Mouse (Mus musculus): Measurements from ENCODE around the gene Tgfa. TPM values are rescaled to one million over a fixed set of nuclear protein-coding genes. Genes with fewer than 3 reads are reported as not detected.

The Tgfa gene
- polyA plus RNA-seq, 2 experiments, result 2.7 to 3.1 TPM

DNA sequence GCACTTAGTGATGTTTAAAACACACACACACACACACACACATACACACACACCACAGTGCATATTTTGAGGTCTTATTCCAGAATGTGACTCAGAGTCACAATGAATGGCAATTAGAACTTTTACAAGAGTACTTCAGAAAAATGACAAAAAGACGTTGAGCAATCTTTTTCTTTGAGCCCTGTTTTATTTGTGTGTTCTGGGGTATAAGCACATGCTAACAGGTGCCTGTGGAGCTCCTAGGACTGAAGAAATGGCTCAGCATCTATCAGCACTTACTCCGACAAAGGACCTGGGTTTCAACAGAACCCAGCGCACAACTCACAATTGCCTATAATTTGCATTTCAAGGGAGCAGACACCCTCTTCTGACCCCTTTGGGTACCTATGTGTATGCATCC, 31.0 kb upstream of the Tgfa start:
- Histone ChIP-seq H3K9me3 (ENCODE audit: control insufficient read depth, low read length) (no peaks in the 10 kb centered on the region), H3K27me3 (ENCODE audit: control insufficient read depth, insufficient read depth, low read length) (no peaks in the 10 kb centered on the region), H3K36me3 (ENCODE audit: control insufficient read depth, insufficient read depth, low read length) (no peaks in the 10 kb centered on the region), H3K4me3 (replicated peaks; ENCODE audit: low read length) (no peak overlapping the region), H3K27ac (replicated peaks; ENCODE audit: low read depth, low read length) (no peak overlapping the region), H3K4me2 (replicated peaks; ENCODE audit: low read depth, low read length, severe bottlenecking) (no peak overlapping the region), H3K9ac (ENCODE audit: low read depth, low read length, severe bottlenecking) (no peak overlapping the region), H3K4me1 (ENCODE audit: control insufficient read depth, insufficient read depth, low read length) (no peaks in the 10 kb centered on the region)
- no peak for TF ChIP-seq POLR2A (IDR thresholded peaks at IDR 0.05; ENCODE audit: borderline replicate concordance, extremely low read depth, insufficient read depth, insufficient read length)
- WGBS, result 58% methylated on average over 3 of the region's 3 CpGs
- ATAC-seq (ENCODE audit: low FRiP score, low read depth), result no peak
- no peak for DNase-seq (ENCODE audit: low spot score)

DNA sequence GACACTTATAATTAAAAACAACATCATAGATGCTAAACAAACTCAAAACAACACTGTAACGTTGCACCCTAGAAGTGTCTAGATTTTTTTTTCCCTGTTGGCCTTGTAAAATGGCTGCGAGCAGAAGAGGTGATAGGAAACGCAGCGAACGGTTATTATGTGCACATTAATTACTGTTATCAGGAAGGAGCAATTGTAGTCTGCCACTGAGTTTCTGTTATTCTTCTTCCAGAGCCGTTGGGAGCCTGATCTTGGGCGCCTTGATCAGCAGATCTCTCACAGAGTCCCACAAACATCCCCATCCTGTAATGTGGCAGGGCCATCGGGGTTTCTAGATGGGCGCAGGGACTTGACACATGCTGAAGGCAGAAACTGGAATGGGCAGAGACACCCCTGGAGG, 28.6 kb upstream of the Tgfa start:
- H3K36me3 ChIP-seq (ENCODE audit: control insufficient read depth, insufficient read depth, low read length), result no peaks in the 10 kb centered on the region
- TF ChIP-seq POLR2A (IDR thresholded peaks at IDR 0.05; ENCODE audit: borderline replicate concordance, extremely low read depth, insufficient read depth, insufficient read length), result no peak
- H3K9ac ChIP-seq (ENCODE audit: low read depth, low read length, severe bottlenecking), result no peak overlapping the region
- no peaks in the 10 kb centered on the region for H3K9me3 ChIP-seq (ENCODE audit: control insufficient read depth, low read length)
- WGBS, result 71% methylated on average over 9 of the region's 9 CpGs
- DNase-seq (ENCODE audit: low spot score) (no peak), ATAC-seq (ENCODE audit: low FRiP score, low read depth) (no peak)
- no peak overlapping the region for H3K27ac ChIP-seq (replicated peaks; ENCODE audit: low read depth, low read length)
- H3K4me2 ChIP-seq (replicated peaks; ENCODE audit: low read depth, low read length, severe bottlenecking), result no peak overlapping the region
- no peaks in the 10 kb centered on the region for H3K4me1 ChIP-seq (ENCODE audit: control insufficient read depth, insufficient read depth, low read length)
- H3K27me3 ChIP-seq (ENCODE audit: control insufficient read depth, insufficient read depth, low read length), result no peaks in the 10 kb centered on the region
- H3K4me3 ChIP-seq (replicated peaks; ENCODE audit: low read length), result no peak overlapping the region

DNA sequence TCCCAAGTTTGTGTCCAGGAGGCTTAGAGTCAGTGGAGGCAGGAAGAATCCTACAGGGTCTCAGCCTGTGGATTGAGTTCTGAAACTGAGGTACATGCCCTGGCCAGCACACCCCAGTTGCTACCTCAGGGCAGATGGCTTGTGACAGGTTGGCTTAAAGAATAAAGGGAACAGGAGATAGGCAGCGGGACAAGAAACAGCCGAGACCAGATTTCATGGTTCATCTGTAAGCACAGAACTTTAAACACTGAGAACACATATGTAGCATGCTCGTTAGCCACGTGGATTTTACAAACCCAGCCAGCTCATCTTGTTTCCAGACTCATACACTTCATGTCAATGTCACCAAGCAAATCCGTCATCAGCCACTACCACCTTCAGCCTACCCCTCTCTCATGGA, 27.2 kb upstream of the Tgfa start:
- H3K36me3 ChIP-seq (ENCODE audit: control insufficient read depth, insufficient read depth, low read length), result no peaks in the 10 kb centered on the region
- whole genome bisulfite sequencing, result 62% methylated on average over 5 of the region's 5 CpGs
- DNase-seq (ENCODE audit: low spot score) (no peak), ATAC-seq (ENCODE audit: low FRiP score, low read depth) (no peak)
- TF ChIP-seq POLR2A (IDR thresholded peaks at IDR 0.05; ENCODE audit: borderline replicate concordance, extremely low read depth, insufficient read depth, insufficient read length), result no peak
- no peak overlapping the region for H3K9ac ChIP-seq (ENCODE audit: low read depth, low read length, severe bottlenecking)
- no peak overlapping the region for H3K4me2 ChIP-seq (replicated peaks; ENCODE audit: low read depth, low read length, severe bottlenecking)
- H3K4me1 ChIP-seq (ENCODE audit: control insufficient read depth, insufficient read depth, low read length), result no peaks in the 10 kb centered on the region
- no peaks in the 10 kb centered on the region for H3K9me3 ChIP-seq (ENCODE audit: control insufficient read depth, low read length)
- no peak overlapping the region for H3K27ac ChIP-seq (replicated peaks; ENCODE audit: low read depth, low read length)
- H3K4me3 ChIP-seq (replicated peaks; ENCODE audit: low read length), result no peak overlapping the region
- no peaks in the 10 kb centered on the region for H3K27me3 ChIP-seq (ENCODE audit: control insufficient read depth, insufficient read depth, low read length)

DNA sequence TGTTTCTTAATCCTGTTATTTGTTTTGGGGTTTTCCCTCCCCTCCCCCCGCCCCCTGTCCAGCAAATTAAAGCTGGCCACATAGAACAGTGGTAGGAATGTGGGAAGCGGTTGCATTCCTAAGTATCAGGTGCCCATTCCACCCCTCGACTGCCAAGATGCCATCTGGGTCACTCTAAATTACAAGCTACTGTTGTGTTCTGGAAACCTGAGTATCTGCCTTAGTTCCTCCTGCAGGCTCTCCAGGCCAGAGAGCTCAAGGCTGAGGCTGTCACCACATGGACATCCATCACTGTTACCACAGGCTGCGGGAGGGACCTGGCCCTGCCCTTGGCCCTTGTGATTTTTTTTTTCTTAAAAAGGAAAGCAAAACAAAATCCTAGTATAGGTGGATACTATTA, 25.9 kb upstream of the Tgfa start:
- Histone ChIP-seq H3K4me2 (replicated peaks; ENCODE audit: low read depth, low read length, severe bottlenecking) (no peak overlapping the region), H3K9ac (ENCODE audit: low read depth, low read length, severe bottlenecking) (no peak overlapping the region), H3K27ac (replicated peaks; ENCODE audit: low read depth, low read length) (no peak overlapping the region), H3K4me3 (replicated peaks; ENCODE audit: low read length) (no peak overlapping the region), H3K9me3 (ENCODE audit: control insufficient read depth, low read length) (no peaks in the 10 kb centered on the region), H3K4me1 (ENCODE audit: control insufficient read depth, insufficient read depth, low read length) (no peaks in the 10 kb centered on the region), H3K36me3 (ENCODE audit: control insufficient read depth, insufficient read depth, low read length) (no peaks in the 10 kb centered on the region), H3K27me3 (ENCODE audit: control insufficient read depth, insufficient read depth, low read length) (no peaks in the 10 kb centered on the region)
- DNase-seq (ENCODE audit: low spot score), result no peak
- no peak for ATAC-seq (ENCODE audit: low FRiP score, low read depth)
- TF ChIP-seq POLR2A (IDR thresholded peaks at IDR 0.05; ENCODE audit: borderline replicate concordance, extremely low read depth, insufficient read depth, insufficient read length), result no peak
- 39% methylated on average over 4 of the region's 4 CpGs for WGBS

DNA sequence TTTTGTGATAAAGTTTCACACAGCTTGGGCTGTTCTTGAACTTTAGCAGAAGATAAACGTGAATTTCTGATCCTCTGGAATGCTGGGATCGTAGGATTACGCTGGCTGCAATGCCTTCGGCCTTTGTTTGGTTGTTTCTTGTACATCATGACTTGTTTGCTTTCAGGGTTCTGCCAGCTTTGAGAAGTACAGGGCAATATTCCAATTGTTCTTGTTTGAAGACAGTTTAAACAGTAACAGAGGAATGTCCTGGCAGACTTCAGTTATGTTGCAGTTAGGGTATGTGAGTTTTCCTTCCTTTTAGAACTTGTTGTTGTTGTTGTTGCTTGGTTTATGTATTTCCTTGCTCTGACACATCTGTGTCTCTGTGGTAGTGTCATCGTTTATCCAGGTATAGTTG, 18.8 kb upstream of the Tgfa start:
- no peaks in the 10 kb centered on the region for H3K27me3 ChIP-seq (ENCODE audit: control insufficient read depth, insufficient read depth, low read length)
- H3K9me3 ChIP-seq (ENCODE audit: control insufficient read depth, low read length), result no peaks in the 10 kb centered on the region
- ATAC-seq (ENCODE audit: low FRiP score, low read depth), result no peak
- H3K4me3 ChIP-seq (replicated peaks; ENCODE audit: low read length), result no peak overlapping the region
- no peak for DNase-seq (ENCODE audit: low spot score)
- H3K9ac ChIP-seq (ENCODE audit: low read depth, low read length, severe bottlenecking), result no peak overlapping the region
- no peaks in the 10 kb centered on the region for H3K36me3 ChIP-seq (ENCODE audit: control insufficient read depth, insufficient read depth, low read length)
- 75% methylated on average over 5 of the region's 5 CpGs for WGBS
- no peak overlapping the region for H3K4me2 ChIP-seq (replicated peaks; ENCODE audit: low read depth, low read length, severe bottlenecking)
- peaks cover 6% of the 10 kb centered on the region; the same call in 1 of the 2 replicates for H3K4me1 ChIP-seq (ENCODE audit: control insufficient read depth, insufficient read depth, low read length)
- TF ChIP-seq POLR2A (IDR thresholded peaks at IDR 0.05; ENCODE audit: borderline replicate concordance, extremely low read depth, insufficient read depth, insufficient read length), result no peak
- H3K27ac ChIP-seq (replicated peaks; ENCODE audit: low read depth, low read length), result no peak overlapping the region

DNA sequence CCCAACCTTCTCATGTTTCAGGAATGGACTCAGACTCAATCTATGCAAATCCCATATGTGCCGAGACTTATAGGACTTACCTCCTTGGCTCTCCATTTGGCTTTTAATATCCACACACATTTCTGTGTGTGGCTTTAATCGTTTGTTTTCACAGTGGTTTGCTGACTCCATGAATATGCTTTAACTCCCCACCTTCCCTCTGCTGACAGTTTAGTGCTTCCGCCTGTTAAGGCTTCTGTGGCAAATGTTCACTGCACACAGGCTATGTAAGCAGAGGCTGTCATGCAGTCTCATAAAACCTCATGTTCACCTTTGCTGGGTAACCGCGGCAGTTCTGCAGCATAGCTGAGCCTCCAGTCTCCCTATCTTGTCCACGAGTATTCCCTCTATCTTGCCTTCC, 18.3 kb upstream of the Tgfa start:
- H3K27me3 ChIP-seq (ENCODE audit: control insufficient read depth, insufficient read depth, low read length), result no peaks in the 10 kb centered on the region
- H3K4me2 ChIP-seq (replicated peaks; ENCODE audit: low read depth, low read length, severe bottlenecking), result no peak overlapping the region
- H3K4me1 ChIP-seq (ENCODE audit: control insufficient read depth, insufficient read depth, low read length), result peaks cover 6% of the 10 kb centered on the region
- WGBS, result 36% methylated on average over 6 of the region's 6 CpGs
- H3K9me3 ChIP-seq (ENCODE audit: control insufficient read depth, low read length), result no peaks in the 10 kb centered on the region
- DNase-seq (ENCODE audit: low spot score) (no peak), ATAC-seq (ENCODE audit: low FRiP score, low read depth) (no peak)
- no peak overlapping the region for H3K4me3 ChIP-seq (replicated peaks; ENCODE audit: low read length)
- H3K27ac ChIP-seq (replicated peaks; ENCODE audit: low read depth, low read length), result no peak overlapping the region
- TF ChIP-seq POLR2A (IDR thresholded peaks at IDR 0.05; ENCODE audit: borderline replicate concordance, extremely low read depth, insufficient read depth, insufficient read length), result no peak
- no peaks in the 10 kb centered on the region for H3K36me3 ChIP-seq (ENCODE audit: control insufficient read depth, insufficient read depth, low read length)
- H3K9ac ChIP-seq (ENCODE audit: low read depth, low read length, severe bottlenecking), result no peak overlapping the region

Measured in limb, embryonic 14.5 days (tissue).